Mouse (Mus musculus) heart, embryonic 14.5 days (tissue): ENCODE measurements around the gene Gm17349. TPM values are rescaled to one million over a fixed set of nuclear protein-coding genes. Genes with fewer than 3 reads are reported as not detected.

Source experiments
- ATAC-seq: fragments of 200-750 bp; cut with Nextera tagmentation; 2 replicates; pipeline ENCODE4 v1.8.0; 2017; ENCODE audit warnings: low read depth, moderate TSS enrichment; ENCODE audit not compliant: insufficient number of reproducible peaks, insufficient read depth, low FRiP score
- H3K27ac ChIP-seq, 2 experiments: fragments of 200-500 bp in 1 of 2; fragments of 300-500 bp in 1 of 2; sonication (generic) in 1 of 2; replicated peaks in 1 of 2; 2 replicates each; pipeline ENCODE4 v1.5.1; 2012 to 2014; ENCODE audit warnings: low read depth in 2 of 2, low read length in 2 of 2, control low read depth in 1 of 2, mild to moderate bottlenecking in 1 of 2, mixed read lengths in 1 of 2; ENCODE audit not compliant: control insufficient read depth in 1 of 2, insufficient read depth in 1 of 2
- H3K27me3 ChIP-seq: fragments of 300-500 bp; sonication (generic); 2 replicates; pipeline ENCODE4 v1.6.1; 2014; ENCODE audit warnings: mild to moderate bottlenecking, low read length, control low read depth; ENCODE audit not compliant: control insufficient read depth, insufficient read depth
- H3K36me3 ChIP-seq: fragments of 300-500 bp; sonication (generic); 2 replicates; pipeline ENCODE4 v1.6.1; 2014; ENCODE audit warnings: mild to moderate bottlenecking, control low read depth, low read length, mixed read lengths; ENCODE audit not compliant: control insufficient read depth, insufficient read depth
- H3K4me1 ChIP-seq, 2 experiments: fragments of 200-500 bp in 1 of 2; fragments of 300-500 bp in 1 of 2; sonication (generic) in 1 of 2; 2 replicates each; pipeline ENCODE4 v1.6.1; 2012 to 2014; ENCODE audit warnings: low read length in 2 of 2, control low read depth in 1 of 2, mixed read lengths in 1 of 2; ENCODE audit not compliant: control insufficient read depth in 2 of 2, insufficient read depth in 2 of 2
- H3K4me2 ChIP-seq: fragments of 300-500 bp; sonication (generic); 2 replicates; pipeline ENCODE4 v1.6.1; 2014; ENCODE audit warnings: mild to moderate bottlenecking, low read length
- H3K4me3 ChIP-seq, 2 experiments: fragments of 200-500 bp in 1 of 2; fragments of 300-500 bp in 1 of 2; sonication (generic) in 1 of 2; 2 replicates each; pipeline ENCODE4 v1.5.1; 2012 to 2014; ENCODE audit warnings: low read length in 2 of 2, mild to moderate bottlenecking in 2 of 2, control low read depth in 1 of 2, low read depth in 1 of 2, moderate library complexity in 1 of 2; ENCODE audit not compliant: control insufficient read depth in 1 of 2, insufficient read depth in 1 of 2
- H3K9ac ChIP-seq: fragments of 300-500 bp; sonication (generic); 2 replicates; pipeline ENCODE4 v1.6.1; 2014; ENCODE audit warnings: mild to moderate bottlenecking, low read length
- H3K9me3 ChIP-seq: fragments of 300-500 bp; sonication (generic); 2 replicates; pipeline ENCODE4 v1.6.1; 2016; ENCODE audit warnings: low read length, control low read depth; ENCODE audit not compliant: control insufficient read depth
- WGBS: fragments of 180-500 bp; shearing (Covaris S2); extraction: QIAGEN DNeasy Blood & Tissue Kit; methylation state at CpG from one replicate; pipeline ENCODE4 v1.1.7; 2014; 5-methylcytosine and 5-hydroxymethylcytosine counted together
- polyA plus RNA-seq: library from polyadenylated mRNA; unstranded; fragments of >200 nt; fragmentation: Nextera tagmentation; extraction: Ambion mirVana; gene quantifications from 2 replicates; pipeline ENCODE4 v1.2.1, GENCODE M21; 2014

The Gm17349 gene
- not detected in 2 replicates for polyA plus RNA-seq

GRCm38 (mm10) chr15:99705440-99706048, at the start of gene Gm17349:
TSS of gene Gm17349 (minus strand) at chr15:99705490.
- Histone ChIP-seq H3K27ac (peak within 1 kb of the TSS; percentile 71 to 94), H3K4me1 (peaks cover 25 to 38% of the 10 kb centered on the region in 2 experiments), H3K4me2 (peak within 1 kb of the TSS; percentile 73), H3K4me3 (peak within 1 kb of the TSS; percentile 6 to 13; a peak in 2 of 4 replicates), H3K36me3 (peaks cover 66% of the 10 kb centered on the region), H3K9me3 (no peaks in the 10 kb centered on the region), H3K9ac (peak within 1 kb of the TSS; percentile 91), H3K27me3 (no peaks in the 10 kb centered on the region)
- ATAC-seq, result no peak
- 68% methylated on average over 10 of the region's 11 CpGs for WGBS

DNA sequence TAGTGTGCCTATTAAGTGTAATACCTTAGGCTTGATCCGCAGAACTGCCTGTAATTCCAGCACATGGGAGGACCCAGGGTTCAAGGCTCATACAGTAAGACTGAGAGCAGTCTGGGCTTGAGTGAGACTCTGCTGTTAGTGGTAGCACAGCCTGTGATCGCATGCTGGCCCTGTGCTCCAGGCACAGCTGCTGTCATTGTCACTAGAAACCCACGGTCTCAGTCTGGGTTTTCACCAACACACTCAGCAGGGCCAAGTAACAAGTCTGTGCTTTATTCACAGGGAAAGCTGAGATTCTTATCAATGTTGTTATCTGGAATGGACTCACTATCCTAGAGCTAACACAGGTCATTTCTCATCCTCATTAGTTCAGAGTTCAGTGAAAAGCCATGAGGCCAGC, 48.9 kb upstream of the Gm17349 start:
- Histone ChIP-seq H3K27ac (no peak overlapping the region), H3K9ac (no peak overlapping the region), H3K36me3 (peaks cover 4% of the 10 kb centered on the region), H3K4me1 (no peaks in the 10 kb centered on the region), H3K27me3 (no peaks in the 10 kb centered on the region), H3K9me3 (no peaks in the 10 kb centered on the region), H3K4me3 (no peak overlapping the region), H3K4me2 (no peak overlapping the region)
- no peak for ATAC-seq
- 64% methylated on average over 3 of the region's 3 CpGs for WGBS

DNA sequence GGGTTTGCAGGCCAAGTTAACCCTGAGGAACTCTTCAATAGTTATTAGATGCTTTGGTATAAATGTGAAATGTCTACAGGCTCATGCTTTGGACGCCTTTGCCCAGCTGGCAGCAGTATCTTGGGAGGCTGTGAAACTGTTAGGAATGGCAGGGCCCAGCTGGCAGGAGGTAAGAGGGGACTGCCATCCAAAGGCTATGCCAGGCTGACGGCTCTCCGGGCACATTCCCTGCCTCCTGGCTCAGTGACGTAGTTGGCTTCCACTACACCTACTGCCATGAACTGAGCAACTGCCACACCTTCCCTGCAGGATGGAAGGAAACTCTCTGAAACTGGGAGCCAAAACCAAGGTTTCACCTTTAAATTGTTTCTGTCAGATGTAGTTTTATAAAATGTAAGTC, 34.9 kb upstream of the Gm17349 start:
- Histone ChIP-seq H3K4me3 (no peak overlapping the region), H3K9me3 (no peaks in the 10 kb centered on the region), H3K27me3 (no peaks in the 10 kb centered on the region), H3K4me2 (no peak overlapping the region), H3K27ac (no peak overlapping the region), H3K36me3 (peaks cover 94% of the 10 kb centered on the region), H3K9ac (no peak overlapping the region), H3K4me1 (no peaks in the 10 kb centered on the region)
- ATAC-seq, result no peak
- WGBS, result 93% methylated on average over 4 of the region's 4 CpGs

DNA sequence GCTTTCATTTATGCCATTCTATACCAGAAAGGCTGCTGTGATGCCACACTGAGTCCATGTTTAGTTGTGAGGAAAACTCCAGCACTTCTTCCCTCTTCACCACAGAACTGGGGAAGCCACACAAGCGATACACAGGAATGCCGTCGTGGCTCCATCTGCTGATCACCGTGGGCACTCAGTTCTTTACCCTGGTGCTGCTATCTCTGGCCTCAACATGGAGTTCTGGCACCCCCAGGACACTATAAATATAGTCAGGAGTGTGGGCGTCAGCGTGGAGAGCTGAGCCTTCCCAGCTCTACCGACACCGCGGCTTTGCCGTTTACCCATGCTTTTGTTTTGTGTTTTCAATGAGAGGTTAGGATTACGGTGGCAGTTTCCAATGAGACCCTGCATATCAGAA, 31.4 kb upstream of the Gm17349 start:
- WGBS, result 76% methylated on average over 11 of the region's 11 CpGs
- Histone ChIP-seq H3K27ac (no peak overlapping the region), H3K36me3 (peaks cover 85% of the 10 kb centered on the region), H3K4me2 (no peak overlapping the region), H3K4me3 (no peak overlapping the region), H3K9me3 (no peaks in the 10 kb centered on the region), H3K4me1 (no peaks in the 10 kb centered on the region), H3K9ac (no peak overlapping the region), H3K27me3 (no peaks in the 10 kb centered on the region)
- ATAC-seq, result no peak

DNA sequence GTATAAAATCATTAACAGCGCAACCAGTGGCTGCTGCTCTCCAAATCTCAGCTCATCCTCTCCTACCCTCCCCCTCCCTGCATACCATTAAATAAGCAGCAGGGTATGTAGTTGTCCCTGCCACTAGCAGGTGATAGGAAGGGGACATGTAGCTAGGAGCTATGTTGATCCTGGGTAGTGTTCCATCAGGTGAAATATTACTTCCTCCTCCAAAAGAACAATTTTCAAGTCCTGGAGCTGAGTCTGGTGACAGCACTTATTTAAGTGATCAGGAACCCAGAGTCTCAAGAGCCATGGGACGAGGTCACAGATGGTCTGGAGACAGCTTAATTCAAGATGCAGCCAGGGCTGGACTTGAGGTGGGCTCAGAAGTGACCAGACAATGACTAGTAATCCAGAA, 30.3 kb upstream of the Gm17349 start:
- Histone ChIP-seq H3K27ac (no peak overlapping the region), H3K4me3 (no peak overlapping the region), H3K27me3 (no peaks in the 10 kb centered on the region), H3K4me1 (no peaks in the 10 kb centered on the region), H3K4me2 (no peak overlapping the region), H3K9me3 (no peaks in the 10 kb centered on the region), H3K36me3 (peaks cover 76% of the 10 kb centered on the region), H3K9ac (no peak overlapping the region)
- ATAC-seq, result no peak
- 93% methylated on average over 2 of the region's 2 CpGs for WGBS

DNA sequence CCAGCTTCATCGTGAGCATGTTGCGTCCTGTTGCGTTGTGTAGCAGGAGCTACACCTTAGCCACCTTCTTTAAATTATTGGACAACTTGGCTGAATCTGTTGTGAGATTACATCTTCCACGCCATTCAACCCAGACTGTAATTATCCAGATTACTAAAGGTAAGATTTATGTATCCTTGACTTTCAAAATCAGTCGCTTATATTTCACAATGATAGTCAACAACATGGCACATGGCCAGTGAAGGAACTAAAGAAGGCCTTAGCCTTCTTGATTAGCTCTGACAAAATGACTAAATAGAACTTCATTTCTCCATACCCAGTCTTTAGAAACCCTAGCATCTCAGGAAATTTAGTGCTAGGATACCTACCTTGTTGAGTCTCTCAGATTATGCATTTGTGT, 27.9 kb upstream of the Gm17349 start:
- Histone ChIP-seq H3K27me3 (no peaks in the 10 kb centered on the region), H3K4me1 (no peaks in the 10 kb centered on the region), H3K4me3 (no peak overlapping the region), H3K4me2 (no peak overlapping the region), H3K27ac (no peak overlapping the region), H3K9ac (no peak overlapping the region), H3K9me3 (peaks cover 4% of the 10 kb centered on the region), H3K36me3 (peaks cover 67% of the 10 kb centered on the region)
- 95% methylated on average over 5 of the region's 5 CpGs for WGBS
- ATAC-seq, result no peak

DNA sequence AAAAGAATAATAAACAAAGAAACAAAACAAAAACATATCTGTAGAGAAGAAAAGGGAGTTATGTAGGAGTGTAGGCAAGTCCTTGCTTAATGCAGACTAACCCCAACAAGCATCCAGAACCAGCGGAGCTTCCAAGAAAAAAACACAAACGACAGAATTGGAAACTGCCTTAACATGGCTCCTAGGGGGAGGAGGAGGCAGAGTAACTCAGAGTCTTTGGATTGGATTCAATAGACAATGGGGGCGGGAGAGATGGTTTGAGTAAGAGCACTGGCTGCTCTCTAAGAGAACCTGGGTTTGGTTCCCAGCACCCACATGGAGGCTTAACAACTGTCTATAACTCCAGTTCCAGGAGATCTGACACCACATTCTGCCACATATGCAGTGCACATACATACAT, 26.4 kb upstream of the Gm17349 start:
- H3K4me2 ChIP-seq, result no peak overlapping the region
- peaks cover 4% of the 10 kb centered on the region for H3K9me3 ChIP-seq
- ATAC-seq, result no peak
- H3K9ac ChIP-seq, result no peak overlapping the region
- no peak overlapping the region for H3K27ac ChIP-seq
- peaks cover 0 to under 1% of the 10 kb centered on the region in 2 experiments; a peak in 2 of 4 replicates for H3K4me1 ChIP-seq
- WGBS, result 92% methylated on average over 3 of the region's 3 CpGs
- no peak overlapping the region for H3K4me3 ChIP-seq
- H3K27me3 ChIP-seq, result no peaks in the 10 kb centered on the region
- H3K36me3 ChIP-seq, result peaks cover 60% of the 10 kb centered on the region

DNA sequence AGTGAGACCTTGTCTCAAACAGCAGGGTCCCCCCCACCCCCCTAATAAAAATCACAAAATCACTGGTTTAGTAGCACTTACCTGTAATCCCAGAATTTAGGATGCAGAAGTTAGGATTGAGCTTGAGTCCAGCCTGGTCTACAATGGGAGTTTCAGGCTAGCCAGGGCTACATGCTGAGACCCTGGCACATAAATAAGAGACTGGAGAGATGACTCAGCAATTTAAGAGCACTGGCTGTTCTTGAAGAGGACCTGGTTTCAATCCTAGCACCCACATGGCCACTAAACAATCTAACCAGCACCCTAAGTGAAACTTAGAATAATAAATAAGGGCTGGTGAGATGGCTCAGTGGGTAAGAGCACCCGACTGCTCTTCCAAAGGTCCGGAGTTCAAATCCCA, 25.9 kb upstream of the Gm17349 start:
- Histone ChIP-seq H3K4me3 (no peak overlapping the region), H3K9ac (no peak overlapping the region), H3K9me3 (peaks cover 4% of the 10 kb centered on the region), H3K27ac (no peak overlapping the region), H3K4me1 (peaks cover 0 to 5% of the 10 kb centered on the region in 2 experiments; a peak in 3 of 4 replicates), H3K36me3 (peaks cover 55% of the 10 kb centered on the region), H3K27me3 (no peaks in the 10 kb centered on the region), H3K4me2 (no peak overlapping the region)
- WGBS, result 88% methylated on average over 2 of the region's 2 CpGs
- ATAC-seq, result no peak
